Mouse (Mus musculus) midbrain, embryonic 12.5 days (tissue): ENCODE measurements at regions not wholly inside any gene's neighbourhood (a gene's known extent, or its start where the extent isn't known, plus 50 kb on each side); places are given as distances from the start of the nearest gene placed in this dataset.

Source experiments
- ATAC-seq: fragments of 200-750 bp; cut with Nextera tagmentation; 2 replicates; pipeline ENCODE4 v1.8.0; 2017; ENCODE audit warnings: low read depth, moderate TSS enrichment, moderate library complexity; ENCODE audit not compliant: low FRiP score
- H3K27ac ChIP-seq: fragments of 300-500 bp; sonication (generic); replicated peaks from 2 replicates; pipeline ENCODE4 v1.5.1; 2016; ENCODE audit warnings: mild to moderate bottlenecking
- H3K27me3 ChIP-seq: fragments of 300-500 bp; sonication (generic); 2 replicates; pipeline ENCODE4 v1.6.1; 2016; ENCODE audit warnings: mild to moderate bottlenecking
- H3K36me3 ChIP-seq: fragments of 300-500 bp; sonication (generic); 2 replicates; pipeline ENCODE4 v1.6.1; 2016
- H3K4me1 ChIP-seq: fragments of 300-500 bp; sonication (generic); 2 replicates; pipeline ENCODE4 v1.6.1; 2016
- H3K4me2 ChIP-seq: fragments of 300-500 bp; sonication (generic); replicated peaks from 2 replicates; pipeline ENCODE4 v1.6.1; 2016; ENCODE audit warnings: mild to moderate bottlenecking, moderate library complexity
- H3K4me3 ChIP-seq: fragments of 300-500 bp; sonication (generic); 2 replicates; pipeline ENCODE4 v1.5.1; 2016; ENCODE audit warnings: mild to moderate bottlenecking
- H3K9ac ChIP-seq: fragments of 300-500 bp; sonication (generic); replicated peaks from 2 replicates; pipeline ENCODE4 v1.6.1; 2016; ENCODE audit warnings: mild to moderate bottlenecking, moderate library complexity
- H3K9me3 ChIP-seq: fragments of 300-500 bp; sonication (generic); 2 replicates; pipeline ENCODE4 v1.6.1; 2016; ENCODE audit warnings: mild to moderate bottlenecking
- WGBS: fragments of 180-500 bp; shearing (Covaris S2); methylation state at CpG from one replicate; pipeline ENCODE4 v1.1.7; 2016; 5-methylcytosine and 5-hydroxymethylcytosine counted together

- Histone ChIP-seq H3K27me3 (no peaks in the 10 kb centered on the region), H3K36me3 (no peaks in the 10 kb centered on the region), H3K27ac (peak overlapping the region; percentile 39; the same call in 1 of the 2 replicates), H3K4me2 (peak overlapping the region; percentile 22), H3K4me3 (no peak overlapping the region), H3K9me3 (no peaks in the 10 kb centered on the region), H3K9ac (no peak overlapping the region), H3K4me1 (peaks cover 16% of the 10 kb centered on the region)
- peak; percentile 50 for ATAC-seq
- WGBS = 37% methylated on average over 14 of the region's 14 CpGs
These were observed 209.3 kb upstream of the Tet2 start for GRCm38 (mm10) chr3:133754006-133754910.

- H3K9me3 ChIP-seq = no peaks in the 10 kb centered on the region
- no peaks in the 10 kb centered on the region for H3K27me3 ChIP-seq
- peaks cover 16% of the 10 kb centered on the region for H3K4me1 ChIP-seq
- H3K9ac ChIP-seq = no peak overlapping the region
- H3K4me3 ChIP-seq = no peak overlapping the region
- no peaks in the 10 kb centered on the region for H3K36me3 ChIP-seq
- peak; percentile 82 for ATAC-seq
- WGBS = 2% methylated on average over 3 of the region's 3 CpGs
- peak overlapping the region; percentile 39; the same call in 1 of the 2 replicates for H3K27ac ChIP-seq
- H3K4me2 ChIP-seq = peak overlapping the region; percentile 22; the same call in 1 of the 2 replicates
These were observed 209.9 kb upstream of the Tet2 start for GRCm38 (mm10) chr3:133754911-133755259.

- H3K4me3 ChIP-seq = no peak overlapping the region
- 73% methylated on average over 12 of the region's 12 CpGs for WGBS
- H3K36me3 ChIP-seq = no peaks in the 10 kb centered on the region
- peaks cover 16% of the 10 kb centered on the region for H3K4me1 ChIP-seq
- H3K27ac ChIP-seq = no peak overlapping the region
- ATAC-seq = no peak
- no peaks in the 10 kb centered on the region for H3K9me3 ChIP-seq
- no peaks in the 10 kb centered on the region for H3K27me3 ChIP-seq
- H3K4me2 ChIP-seq = no peak overlapping the region
- H3K9ac ChIP-seq = no peak overlapping the region
These were observed 212.9 kb upstream of the Tet2 start for GRCm38 (mm10) chr3:133757756-133758420.

- Histone ChIP-seq H3K36me3 (no peaks in the 10 kb centered on the region), H3K4me2 (no peak overlapping the region), H3K27ac (no peak overlapping the region), H3K9me3 (no peaks in the 10 kb centered on the region), H3K9ac (no peak overlapping the region), H3K4me1 (peaks cover 16% of the 10 kb centered on the region), H3K4me3 (no peak overlapping the region), H3K27me3 (no peaks in the 10 kb centered on the region)
- ATAC-seq = no peak
- WGBS = 41% methylated on average over 4 of the region's 4 CpGs
These were observed 213.5 kb upstream of the Tet2 start for GRCm38 (mm10) chr3:133758421-133758820.

GRCm38 (mm10) chr3:133759611-133760010, 214.7 kb upstream of the Tet2 start:
- peaks cover 6% of the 10 kb centered on the region for H3K4me1 ChIP-seq
- no peak overlapping the region for H3K9ac ChIP-seq
- no peak overlapping the region for H3K27ac ChIP-seq
- ATAC-seq = no peak
- no peaks in the 10 kb centered on the region for H3K9me3 ChIP-seq
- no peaks in the 10 kb centered on the region for H3K27me3 ChIP-seq
- no peak overlapping the region for H3K4me3 ChIP-seq
- no peaks in the 10 kb centered on the region for H3K36me3 ChIP-seq
- WGBS = 63% methylated on average over 2 of the region's 2 CpGs
- no peak overlapping the region for H3K4me2 ChIP-seq

GRCm38 (mm10) chr3:133760221-133760620, 215.3 kb upstream of the Tet2 start:
- Histone ChIP-seq H3K27me3 (no peaks in the 10 kb centered on the region), H3K36me3 (no peaks in the 10 kb centered on the region), H3K4me3 (no peak overlapping the region), H3K4me1 (no peaks in the 10 kb centered on the region; the same call in 1 of the 2 replicates), H3K4me2 (no peak overlapping the region), H3K27ac (no peak overlapping the region), H3K9ac (no peak overlapping the region), H3K9me3 (no peaks in the 10 kb centered on the region)
- WGBS = 91% methylated on average over 1 of the region's 1 CpGs
- no peak for ATAC-seq

GRCm38 (mm10) chr3:133763721-133764120, 218.8 kb upstream of the Tet2 start:
- ATAC-seq = no peak
- H3K27me3 ChIP-seq = no peaks in the 10 kb centered on the region
- H3K36me3 ChIP-seq = no peaks in the 10 kb centered on the region
- no peak overlapping the region for H3K4me2 ChIP-seq
- no peak overlapping the region for H3K4me3 ChIP-seq
- H3K9ac ChIP-seq = no peak overlapping the region
- H3K9me3 ChIP-seq = no peaks in the 10 kb centered on the region
- no peak overlapping the region for H3K27ac ChIP-seq
- no peaks in the 10 kb centered on the region for H3K4me1 ChIP-seq

- no peak overlapping the region for H3K4me2 ChIP-seq
- H3K4me1 ChIP-seq = no peaks in the 10 kb centered on the region
- no peak overlapping the region for H3K27ac ChIP-seq
- H3K27me3 ChIP-seq = no peaks in the 10 kb centered on the region
- 78% methylated on average over 2 of the region's 2 CpGs for WGBS
- no peak overlapping the region for H3K4me3 ChIP-seq
- no peak overlapping the region for H3K9ac ChIP-seq
- H3K9me3 ChIP-seq = no peaks in the 10 kb centered on the region
- no peaks in the 10 kb centered on the region for H3K36me3 ChIP-seq
- ATAC-seq = no peak
These were observed 228.6 kb upstream of the Tet2 start for GRCm38 (mm10) chr3:133773490-133773889.

- Histone ChIP-seq H3K4me1 (no peaks in the 10 kb centered on the region), H3K27ac (no peak overlapping the region), H3K4me3 (no peak overlapping the region), H3K9me3 (no peaks in the 10 kb centered on the region), H3K36me3 (no peaks in the 10 kb centered on the region), H3K4me2 (no peak overlapping the region), H3K9ac (no peak overlapping the region), H3K27me3 (no peaks in the 10 kb centered on the region)
- 84% methylated on average over 3 of the region's 3 CpGs for WGBS
- ATAC-seq = no peak
These were observed 229.3 kb upstream of the Tet2 start for GRCm38 (mm10) chr3:133774229-133774628.

GRCm38 (mm10) chr3:133776013-133776412, 231.1 kb upstream of the Tet2 start:
- WGBS = 49% methylated on average over 4 of the region's 4 CpGs
- H3K27me3 ChIP-seq = no peaks in the 10 kb centered on the region
- H3K4me3 ChIP-seq = no peak overlapping the region
- no peak overlapping the region for H3K27ac ChIP-seq
- no peak for ATAC-seq
- H3K4me2 ChIP-seq = no peak overlapping the region
- H3K36me3 ChIP-seq = no peaks in the 10 kb centered on the region
- no peaks in the 10 kb centered on the region for H3K9me3 ChIP-seq
- no peak overlapping the region for H3K9ac ChIP-seq
- no peaks in the 10 kb centered on the region for H3K4me1 ChIP-seq

GRCm38 (mm10) chr3:133779161-133779789, 234.3 kb upstream of the Tet2 start:
- WGBS = 75% methylated on average over 2 of the region's 2 CpGs
- no peaks in the 10 kb centered on the region for H3K27me3 ChIP-seq
- no peak overlapping the region for H3K27ac ChIP-seq
- ATAC-seq = no peak
- no peak overlapping the region for H3K4me2 ChIP-seq
- no peaks in the 10 kb centered on the region for H3K4me1 ChIP-seq
- no peak overlapping the region for H3K9ac ChIP-seq
- H3K36me3 ChIP-seq = no peaks in the 10 kb centered on the region
- H3K4me3 ChIP-seq = no peak overlapping the region
- no peaks in the 10 kb centered on the region for H3K9me3 ChIP-seq

GRCm38 (mm10) chr3:133783060-133783459, 238.1 kb upstream of the Tet2 start:
- Histone ChIP-seq H3K9ac (no peak overlapping the region), H3K27ac (no peak overlapping the region), H3K4me2 (no peak overlapping the region), H3K27me3 (no peaks in the 10 kb centered on the region), H3K9me3 (no peaks in the 10 kb centered on the region), H3K4me3 (no peak overlapping the region), H3K4me1 (no peaks in the 10 kb centered on the region), H3K36me3 (no peaks in the 10 kb centered on the region)
- 77% methylated on average over 1 of the region's 1 CpGs for WGBS
- no peak for ATAC-seq
